ENCODE assay signal across 19 mouse cellular contexts in the genomic region with DNA sequence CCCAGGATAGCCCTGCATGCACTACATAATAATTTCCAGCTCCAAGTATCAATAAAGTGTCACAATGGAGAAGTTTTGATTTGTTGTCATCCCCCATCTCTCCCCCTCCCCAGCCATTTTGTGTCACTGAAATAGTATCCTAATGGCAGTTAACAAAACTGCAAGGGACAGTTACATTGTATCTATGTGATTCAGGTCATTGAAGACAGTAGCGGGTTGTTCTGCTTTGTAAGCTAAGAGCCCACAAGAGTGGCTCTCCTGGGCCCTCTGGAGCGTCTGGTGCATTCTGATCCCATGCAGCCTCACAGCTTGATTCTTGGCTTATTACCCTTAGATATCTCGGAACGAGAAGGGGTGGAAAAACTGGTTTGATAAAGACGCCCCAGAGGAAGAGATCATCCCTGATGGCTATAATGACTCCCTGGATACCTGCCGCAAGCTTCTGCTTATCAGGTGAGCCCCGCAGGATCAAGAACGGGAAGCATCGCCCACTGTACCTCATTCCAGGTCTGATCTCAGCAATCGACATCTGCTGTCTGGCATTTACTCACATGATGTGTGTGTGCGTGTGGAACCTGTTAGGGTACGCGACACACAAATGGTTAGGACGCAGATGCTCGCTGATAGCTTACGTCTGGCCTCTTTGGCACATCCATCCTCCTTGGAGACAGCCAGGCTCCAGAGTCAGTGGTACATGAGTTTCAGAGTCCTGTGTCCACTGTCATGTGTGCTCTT.
DNase-seq lines count a peak whose midpoint lies in the region; ATAC-seq and TF ChIP-seq lines count a peak whose summit lies in the region.
"Had no signal": no experiment of that assay in that cellular context is flagged by ENCODE, and none has a peak within 500 bp of the region (broad histone marks: within the 10 kb centered on the region; RNA-seq: fewer than 3 reads in every experiment).

No protein-coding gene starts in this region.

- H3K36me3 ChIP-seq in hindbrain, embryonic 15.5 days: no peaks in the 10 kb centered on the region
- no peaks in the 10 kb centered on the region for H3K36me3 ChIP-seq in heart, adult 2 months (ENCODE audit: control insufficient read depth, insufficient read depth, low read length)
- H3K36me3 ChIP-seq: heart, embryonic 12.5 days; intestine, embryonic 15.5 days; limb, embryonic 15.5 days had no signal

- WGBS in cerebellum, adult 2 months: 16% methylated on average over 16 of the region's 16 CpGs
- WGBS in hindbrain, embryonic 15.5 days: 49% methylated on average over 16 of the region's 16 CpGs
- 81% methylated on average over 16 of the region's 16 CpGs for WGBS in heart, adult 2 months

- H3K4me2 ChIP-seq in hindbrain, embryonic 15.5 days: 0 out of 2 replicates have a peak overlapping the region, but pooled peaks have one; percentile 17
- H3K4me2 ChIP-seq: forebrain, embryonic 13.5 days; intestine, embryonic 15.5 days; limb, embryonic 15.5 days had no signal

- H3K4me1 ChIP-seq in cerebellum, adult 2 months (ENCODE audit: control insufficient read depth, insufficient read depth, low read length): peaks cover 7% of the 10 kb centered on the region
- peaks cover 31% of the 10 kb centered on the region for H3K4me1 ChIP-seq in hindbrain, embryonic 15.5 days (replicated peaks)
- no peaks in the 10 kb centered on the region for H3K4me1 ChIP-seq in heart, adult 2 months (ENCODE audit: control insufficient read depth, insufficient read depth, low read length)
- H3K4me1 ChIP-seq: heart, embryonic 12.5 days; intestine, embryonic 15.5 days; limb, embryonic 15.5 days had no signal

- no peaks in the 10 kb centered on the region for H3K79me2 ChIP-seq in heart, adult 2 months (replicated peaks; ENCODE audit: control insufficient read depth, insufficient read depth, low read length)

- peaks cover 1% of the 10 kb centered on the region; the same call in 1 of the 2 replicates for H3K27me3 ChIP-seq in cerebellum, adult 2 months (ENCODE audit: control insufficient read depth, insufficient read depth, low read length)
- no peaks in the 10 kb centered on the region for H3K27me3 ChIP-seq in hindbrain, embryonic 15.5 days
- no peaks in the 10 kb centered on the region; the same call in 1 of the 2 replicates for H3K27me3 ChIP-seq in heart, adult 2 months (ENCODE audit: control insufficient read depth, insufficient read depth, low read length)
- H3K27me3 ChIP-seq: forebrain, embryonic 13.5 days; intestine, embryonic 15.5 days; limb, embryonic 15.5 days had no signal

- TF ChIP-seq EP300 in heart, adult 2 months (IDR thresholded peaks at IDR 0.05; ENCODE audit: insufficient read depth, low read depth, low read length): no peak

- DNase-seq in cerebellum, adult 2 months: peak; percentile 18 to 22
- DNase-seq in left cerebral cortex, postnatal 4 days: peak; percentile 46
- no peak for DNase-seq in left cerebral cortex, adult 9 months (ENCODE audit: low spot score in 2 of 2)
- peak; percentile 52 for DNase-seq in retina, embryonic 14.5 days (ENCODE audit: low spot score)
- DNase-seq in T-cell, adult 2 months (ENCODE audit: low spot score): no peak
- no peak for DNase-seq in heart, adult 2 months
- DNase-seq: gastrocnemius, postnatal 36 days; liver, postnatal 0 days; lung, postnatal 14 days; right cerebral cortex, postnatal 25 days; thymus, postnatal 14 days had no signal

- ATAC-seq in cerebellum, adult (ENCODE audit: insufficient number of reproducible peaks, low FRiP score, low TSS enrichment): no peak
- no peak for ATAC-seq in hindbrain, embryonic 15.5 days (ENCODE audit: low FRiP score, low read depth)
- ATAC-seq: CD4-positive, CD25-positive, alpha-beta regulatory T cell, adult 4 months; forebrain, embryonic 13.5 days; intestine, embryonic 15.5 days; liver, postnatal 0 days had no signal

- H3K9ac ChIP-seq in hindbrain, embryonic 15.5 days: no peak overlapping the region
- no peak overlapping the region for H3K9ac ChIP-seq in heart, adult 2 months (ENCODE audit: low read depth, low read length)
- H3K9ac ChIP-seq: forebrain, embryonic 13.5 days; heart, embryonic 12.5 days; intestine, embryonic 15.5 days; limb, embryonic 15.5 days; liver, postnatal 0 days had no signal

- TF ChIP-seq CTCF in cerebellum, adult 2 months (IDR thresholded peaks at IDR 0.05; ENCODE audit: borderline replicate concordance, insufficient read depth, low read depth, low read length): no peak
- TF ChIP-seq CTCF in heart, adult 2 months (IDR thresholded peaks at IDR 0.05): no peak

- TF ChIP-seq POLR2A in cerebellum, adult 2 months (IDR thresholded peaks at IDR 0.05; ENCODE audit: borderline replicate concordance, insufficient read depth, low read length): no peak
- no peak for TF ChIP-seq POLR2A in heart, adult 2 months (IDR thresholded peaks at IDR 0.05; ENCODE audit: insufficient read depth, low read depth, low read length)

- intact Hi-C loops in left cerebral cortex, postnatal 4 days (cut with DNase I): loop anchor here (10.0 kb wide), 2 partner anchors 65 to 355 kb away; no protein-coding TSS in a partner anchor
- intact Hi-C loops in heart, adult 2 months (cut with DNase I): no loop called here

- H3K9me3 ChIP-seq in hindbrain, embryonic 15.5 days: no peaks in the 10 kb centered on the region
- H3K9me3 ChIP-seq: forebrain, embryonic 13.5 days; heart, embryonic 12.5 days; intestine, embryonic 15.5 days; limb, embryonic 15.5 days had no signal

- H3K4me3 ChIP-seq in cerebellum, adult 2 months (replicated peaks; ENCODE audit: insufficient read depth, low read depth, low read length): no peak overlapping the region
- H3K4me3 ChIP-seq in hindbrain, embryonic 15.5 days: no peak overlapping the region
- no peak overlapping the region for H3K4me3 ChIP-seq in heart, adult 2 months
- H3K4me3 ChIP-seq: forebrain, embryonic 13.5 days; intestine, embryonic 15.5 days; limb, embryonic 15.5 days had no signal

- no peak overlapping the region for H3K27ac ChIP-seq in cerebellum, adult 2 months (ENCODE audit: insufficient read depth, low read length)
- H3K27ac ChIP-seq in hindbrain, embryonic 15.5 days (replicated peaks): peak overlapping the region; percentile 42
- no peak overlapping the region for H3K27ac ChIP-seq in heart, adult 2 months
- H3K27ac ChIP-seq: intestine, embryonic 15.5 days; kidney, postnatal 0 days; limb, embryonic 15.5 days had no signal

Comparison
In these comparisons a context has a peak if more than half of its experiments do, and no peak if none do; other contexts are left out.
1. DNase-seq: peak in cerebellum, adult 2 months (2 of 2), left cerebral cortex, postnatal 4 days (single experiment) and retina, embryonic 14.5 days (single experiment); none in left cerebral cortex, adult 9 months (0 of 2), T-cell, adult 2 months (single experiment) and heart, adult 2 months (0 of 2).